Mouse (Mus musculus) forebrain, embryonic 11.5 days (tissue): Measurements from ENCODE around the gene Ilf2. TPM values are rescaled to one million over a fixed set of nuclear protein-coding genes. Genes with fewer than 3 reads are reported as not detected.

ENCODE experiments used
- ATAC-seq: fragments of 200-750 bp; cut with Nextera tagmentation; replicated peaks from 2 replicates; pipeline ENCODE4 v1.8.0; 2017; ENCODE audit warnings: moderate TSS enrichment; ENCODE audit not compliant: low FRiP score
- DNase-seq: peaks from one replicate; pipeline ENCODE4 v3.0.0-alpha.2; 2017; ENCODE audit warnings: low spot score
- H3K27ac ChIP-seq: fragments of 300-500 bp; sonication (generic); 2 replicates; pipeline ENCODE4 v1.5.1; 2014; ENCODE audit warnings: low read depth, low read length
- H3K27me3 ChIP-seq: fragments of 300-500 bp; sonication (generic); 2 replicates; pipeline ENCODE4 v1.6.1; 2014; ENCODE audit warnings: mild to moderate bottlenecking, low read length, mixed read lengths; ENCODE audit not compliant: control insufficient read depth, insufficient read depth
- H3K36me3 ChIP-seq: fragments of 300-500 bp; sonication (generic); 2 replicates; pipeline ENCODE4 v1.6.1; 2014; ENCODE audit warnings: mild to moderate bottlenecking, low read length, moderate library complexity, mixed read lengths; ENCODE audit not compliant: control insufficient read depth, insufficient read depth
- H3K4me1 ChIP-seq: fragments of 300-500 bp; sonication (generic); replicated peaks from 2 replicates; pipeline ENCODE4 v1.6.1; 2014; ENCODE audit warnings: low read length, mixed read lengths; ENCODE audit not compliant: control insufficient read depth, insufficient read depth
- H3K4me2 ChIP-seq: fragments of 300-500 bp; sonication (generic); 2 replicates; pipeline ENCODE4 v1.6.1; 2014; ENCODE audit warnings: low read depth, mild to moderate bottlenecking, low read length, moderate library complexity, mixed read lengths; ENCODE audit not compliant: severe bottlenecking
- H3K4me3 ChIP-seq: fragments of 300-500 bp; sonication (generic); 2 replicates; pipeline ENCODE4 v1.5.1; 2014; ENCODE audit warnings: low read depth, low read length
- H3K9ac ChIP-seq: fragments of 300-500 bp; sonication (generic); 2 replicates; pipeline ENCODE4 v1.6.1; 2014; ENCODE audit warnings: low read length
- H3K9me3 ChIP-seq: fragments of 300-500 bp; sonication (generic); 2 replicates; pipeline ENCODE4 v1.6.1; 2016; ENCODE audit warnings: low read length, mixed read lengths; ENCODE audit not compliant: control insufficient read depth
- WGBS: fragments of 180-500 bp; shearing (Covaris S2); extraction: QIAGEN DNeasy Blood & Tissue Kit; methylation state at CpG from one replicate; pipeline ENCODE4 v1.1.7; 2014; 5-methylcytosine and 5-hydroxymethylcytosine counted together
- polyA plus RNA-seq: library from polyadenylated mRNA; unstranded; fragments of >200 nt; fragmentation: Nextera tagmentation; extraction: Ambion mirVana; gene quantifications from 2 replicates; pipeline ENCODE4 v1.2.1, GENCODE M21; 2014

Ilf2 gene
- polyA plus RNA-seq, 1 experiment from 2014 or later, result 365 TPM

DNA sequence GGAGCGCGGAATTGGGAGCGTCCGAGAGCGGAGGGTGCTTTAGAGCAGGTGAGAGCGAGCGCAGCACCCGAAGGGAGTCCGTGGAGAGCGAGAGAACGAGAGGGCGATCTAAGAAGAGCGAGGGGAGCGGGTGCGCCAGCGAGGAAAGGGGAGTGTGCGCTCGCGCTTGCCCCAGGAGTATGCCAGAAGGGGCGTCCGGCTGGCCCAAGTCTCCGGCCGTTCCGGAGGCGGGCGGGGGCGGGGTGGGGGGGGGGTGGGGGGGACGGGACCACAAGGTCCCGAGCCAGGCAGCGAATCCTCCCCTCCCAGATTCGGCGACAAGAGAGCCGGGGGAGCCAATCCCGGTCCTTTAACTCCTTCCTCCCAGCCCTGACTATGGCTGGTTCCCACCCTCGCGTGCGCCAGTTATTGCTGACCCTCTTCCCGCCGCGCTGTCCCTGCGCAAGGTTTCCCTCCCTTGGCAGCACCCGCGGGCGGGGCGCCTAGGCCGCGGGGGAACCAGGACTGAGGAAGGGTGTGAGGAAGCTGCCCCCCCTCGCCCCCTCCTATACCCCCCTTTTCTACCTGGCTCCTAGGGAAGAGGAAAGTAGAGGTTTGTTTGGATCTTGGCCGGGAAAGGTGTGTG, 10.1 kb upstream of the Ilf2 start, which contains the start of gene Npr1:
Npr1 (minus strand) TSS at position 181 of the 625 bp plus-strand sequence.
- peak; percentile 73 for DNase-seq
- ATAC-seq, result peak; percentile 54
- H3K27ac ChIP-seq, result no peak within 1 kb of the TSS

DNA sequence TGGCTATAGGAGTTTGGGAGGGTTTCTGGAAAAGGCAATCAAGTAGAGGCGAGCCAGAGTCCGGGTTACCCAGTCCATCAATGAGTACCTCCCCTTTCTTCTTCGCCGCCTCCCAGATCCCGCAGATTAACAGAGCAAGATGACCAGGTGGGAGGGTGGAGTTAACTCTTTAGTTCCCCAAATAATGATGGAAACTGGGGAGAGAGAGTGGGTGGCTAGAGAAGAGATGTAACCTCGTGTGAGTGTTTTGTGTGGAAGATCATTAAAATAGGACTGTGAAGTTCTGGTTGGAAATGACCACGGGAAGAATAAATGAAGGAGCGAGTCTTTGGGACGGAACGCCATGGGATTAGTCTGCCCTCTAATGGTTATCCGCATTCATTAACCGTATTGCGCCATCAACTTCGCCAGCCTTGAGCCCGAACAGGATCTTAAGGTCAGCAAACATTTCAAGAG, 9.6 kb upstream of the Ilf2 start:
- Histone ChIP-seq H3K9ac (no peak overlapping the region), H3K27me3 (peaks cover 39% of the 10 kb centered on the region), H3K4me1 (peaks cover 9% of the 10 kb centered on the region; the same call in 1 of the 2 replicates), H3K4me2 (peak overlapping the region; percentile 77), H3K27ac (no peak overlapping the region), H3K4me3 (peak overlapping the region; percentile 41), H3K9me3 (no peaks in the 10 kb centered on the region), H3K36me3 (no peaks in the 10 kb centered on the region)
- ATAC-seq (peak; percentile 56), DNase-seq (no peak)
- WGBS, result under 1% methylated on average over 15 of the region's 15 CpGs

More for the DNA sequence above, 10.1 kb upstream of the Ilf2 start, which contains the start of gene Npr1:
- Histone ChIP-seq H3K4me3 (peak within 1 kb of the TSS; percentile 41), H3K36me3 (no peaks in the 10 kb centered on the region), H3K4me1 (peaks cover 9% of the 10 kb centered on the region; the same call in 1 of the 2 replicates), H3K9me3 (no peaks in the 10 kb centered on the region), H3K27me3 (peaks cover 39% of the 10 kb centered on the region), H3K4me2 (peak within 1 kb of the TSS; percentile 77), H3K9ac (peak within 1 kb of the TSS; percentile 29)
- 2% methylated on average over 21 of the region's 49 CpGs for WGBS

DNA sequence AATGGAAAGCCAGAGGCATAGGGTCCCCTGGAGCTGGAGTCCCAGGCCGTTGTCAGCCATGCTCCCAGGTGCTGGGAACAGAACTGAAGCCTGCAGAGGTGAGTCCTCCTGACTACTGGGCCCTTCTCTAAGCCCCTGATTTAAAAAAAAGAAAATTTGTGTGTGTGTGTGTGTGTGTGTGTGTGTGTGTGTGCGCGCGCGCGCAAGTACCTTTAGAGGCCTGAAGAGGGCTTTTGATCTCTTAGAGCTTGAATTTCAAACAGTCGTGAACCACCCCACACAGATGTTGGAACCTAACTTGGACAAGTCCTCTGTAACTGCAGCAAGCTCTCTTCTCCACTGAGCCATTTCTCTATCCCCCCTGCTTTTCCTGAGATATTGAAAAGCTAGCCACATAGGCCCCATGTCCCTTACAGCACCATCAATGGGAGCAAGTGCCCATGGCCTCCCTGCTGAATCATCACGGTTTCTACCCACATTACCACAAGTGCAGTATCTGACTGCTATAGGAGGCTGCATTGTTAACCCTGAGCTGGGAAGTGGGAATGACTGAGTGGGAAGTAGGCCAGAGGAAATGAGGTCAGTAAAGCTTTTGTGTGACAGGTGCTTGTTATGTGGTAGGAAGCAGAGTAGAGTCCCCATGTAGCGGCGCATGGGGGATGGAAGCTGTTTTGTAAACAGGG, 8.2 kb upstream of the Ilf2 start:
- 95% methylated on average over 10 of the region's 10 CpGs for WGBS
- Histone ChIP-seq H3K27ac (no peak overlapping the region), H3K4me1 (peaks cover 9% of the 10 kb centered on the region; the same call in 1 of the 2 replicates), H3K4me2 (no peak overlapping the region), H3K9me3 (no peaks in the 10 kb centered on the region), H3K36me3 (no peaks in the 10 kb centered on the region), H3K9ac (no peak overlapping the region), H3K4me3 (no peak overlapping the region), H3K27me3 (peaks cover 33% of the 10 kb centered on the region)
- ATAC-seq, result no peak
- DNase-seq, result no peak

DNA sequence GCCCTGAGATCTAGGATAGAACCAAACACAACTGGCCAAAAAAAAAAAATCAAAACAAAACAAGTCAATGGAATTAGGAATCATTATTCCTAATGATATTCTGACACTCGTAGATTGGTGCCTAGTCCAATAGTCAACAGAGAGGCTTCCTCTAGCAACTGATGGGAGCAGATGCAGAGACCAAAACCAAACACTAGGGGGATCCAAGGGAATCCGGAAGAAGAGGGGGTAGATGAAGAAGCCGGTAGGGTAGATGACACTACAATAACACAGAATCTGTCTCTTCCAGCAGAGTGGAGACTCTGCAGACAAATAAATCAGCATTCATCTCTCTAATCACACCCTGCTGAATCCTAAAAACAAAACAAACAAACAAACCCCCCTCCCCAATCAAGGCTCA, 3.7 kb upstream of the Ilf2 start:
- Histone ChIP-seq H3K4me3 (no peak overlapping the region), H3K9ac (no peak overlapping the region), H3K4me1 (peaks cover 3% of the 10 kb centered on the region; the same call in 1 of the 2 replicates), H3K36me3 (no peaks in the 10 kb centered on the region), H3K9me3 (no peaks in the 10 kb centered on the region), H3K27ac (no peak overlapping the region), H3K27me3 (no peaks in the 10 kb centered on the region), H3K4me2 (no peak overlapping the region)
- 35% methylated on average over 3 of the region's 3 CpGs for WGBS
- ATAC-seq, result no peak
- DNase-seq, result no peak

DNA sequence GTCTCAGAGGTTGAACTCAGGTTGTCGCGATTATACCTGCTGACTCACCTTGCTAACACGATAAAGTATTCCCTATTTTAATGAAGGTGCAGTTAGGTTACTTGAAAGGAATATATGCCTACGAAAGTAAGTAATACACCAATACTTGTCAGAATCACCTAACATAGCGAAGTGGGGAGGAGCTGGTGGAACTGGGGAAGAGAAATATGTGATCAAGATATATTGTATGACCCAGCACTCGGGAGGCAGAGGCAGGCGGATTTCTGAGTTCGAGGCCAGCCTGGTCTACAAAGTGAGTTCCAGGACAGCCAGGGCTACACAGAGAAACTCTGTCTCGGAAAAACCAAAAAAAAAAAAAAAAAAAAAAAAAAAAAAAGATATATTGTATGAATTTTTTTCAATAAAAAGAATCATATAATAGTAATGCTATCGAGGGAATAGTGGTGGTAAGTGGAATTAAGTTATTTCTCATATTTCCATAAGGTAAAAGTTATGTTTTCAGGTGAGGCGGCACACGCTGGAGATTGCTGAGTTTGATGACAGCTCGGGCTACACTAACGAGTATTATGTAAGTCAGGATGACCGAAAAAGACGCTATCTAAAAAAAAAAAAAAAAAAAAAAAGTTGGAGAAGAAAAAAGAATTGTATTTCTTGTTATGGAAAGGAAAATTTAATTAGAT, 635 bp upstream of the Ilf2 start:
- Histone ChIP-seq H3K4me1 (peaks cover 3% of the 10 kb centered on the region; the same call in 1 of the 2 replicates), H3K9ac (no peak overlapping the region), H3K36me3 (peaks cover 4% of the 10 kb centered on the region; the same call in 1 of the 2 replicates), H3K27me3 (no peaks in the 10 kb centered on the region), H3K4me3 (no peak overlapping the region; the same call in 1 of the 2 replicates), H3K4me2 (peak overlapping the region; percentile 37; the same call in 1 of the 2 replicates), H3K27ac (no peak overlapping the region), H3K9me3 (no peaks in the 10 kb centered on the region)
- DNase-seq, result no peak
- 42% methylated on average over 15 of the region's 16 CpGs for WGBS
- ATAC-seq, result peak; percentile 34

DNA sequence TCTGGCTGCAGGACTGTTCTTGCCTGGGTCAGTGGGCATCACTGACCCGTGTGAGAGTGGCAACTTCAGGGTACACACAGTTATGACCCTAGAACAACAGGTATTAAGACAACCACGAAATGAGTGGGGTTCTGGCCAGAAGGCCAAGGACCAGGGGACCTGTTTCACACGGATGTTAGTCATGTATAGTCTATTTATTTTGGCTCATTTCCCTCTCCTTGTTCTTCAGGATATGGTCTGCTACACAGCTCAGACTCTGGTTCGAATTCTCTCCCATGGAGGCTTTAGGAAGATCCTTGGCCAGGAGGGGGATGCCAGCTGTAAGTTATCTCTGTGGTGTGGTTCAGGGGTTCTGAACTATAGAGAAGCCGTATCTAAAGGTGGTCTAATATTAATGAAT, 11.1 kb downstream of the Ilf2 start:
- no peak overlapping the region for H3K9ac ChIP-seq
- no peak overlapping the region for H3K4me3 ChIP-seq
- no peaks in the 10 kb centered on the region for H3K9me3 ChIP-seq
- no peak overlapping the region for H3K4me2 ChIP-seq
- H3K4me1 ChIP-seq, result 0 out of 2 replicates have a peak, but pooled peaks cover 5% of the 10 kb centered on the region
- peaks cover 26% of the 10 kb centered on the region for H3K36me3 ChIP-seq
- H3K27me3 ChIP-seq, result no peaks in the 10 kb centered on the region
- WGBS, result 86% methylated on average over 5 of the region's 5 CpGs
- DNase-seq (no peak), ATAC-seq (no peak)
- H3K27ac ChIP-seq, result no peak overlapping the region

DNA sequence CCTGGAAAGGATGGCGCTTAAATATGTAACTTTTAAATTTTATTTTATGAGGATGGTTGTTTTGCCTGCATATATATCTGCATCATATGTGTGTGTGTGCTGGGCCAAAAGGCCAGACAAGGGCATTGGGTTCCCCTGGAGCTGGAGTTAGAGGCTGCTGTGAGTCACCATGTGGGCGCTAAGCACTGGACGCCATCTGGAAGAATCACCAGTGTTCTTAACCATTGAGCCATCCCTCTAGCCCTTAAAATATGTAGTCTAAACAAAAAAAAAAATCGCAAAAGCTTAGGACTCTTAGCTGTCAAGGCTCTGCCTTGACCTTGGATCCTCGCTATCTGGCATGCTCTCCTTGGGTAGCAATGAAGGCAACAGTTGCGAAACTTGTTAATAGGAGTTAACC, 12.7 kb downstream of the Ilf2 start:
- Histone ChIP-seq H3K4me1 (0 out of 2 replicates have a peak, but pooled peaks cover 5% of the 10 kb centered on the region), H3K27me3 (no peaks in the 10 kb centered on the region), H3K27ac (no peak overlapping the region), H3K36me3 (peaks cover 21% of the 10 kb centered on the region), H3K9me3 (no peaks in the 10 kb centered on the region), H3K4me3 (no peak overlapping the region), H3K4me2 (no peak overlapping the region), H3K9ac (no peak overlapping the region)
- no peak for DNase-seq
- no peak for ATAC-seq
- 90% methylated on average over 6 of the region's 6 CpGs for WGBS

DNA sequence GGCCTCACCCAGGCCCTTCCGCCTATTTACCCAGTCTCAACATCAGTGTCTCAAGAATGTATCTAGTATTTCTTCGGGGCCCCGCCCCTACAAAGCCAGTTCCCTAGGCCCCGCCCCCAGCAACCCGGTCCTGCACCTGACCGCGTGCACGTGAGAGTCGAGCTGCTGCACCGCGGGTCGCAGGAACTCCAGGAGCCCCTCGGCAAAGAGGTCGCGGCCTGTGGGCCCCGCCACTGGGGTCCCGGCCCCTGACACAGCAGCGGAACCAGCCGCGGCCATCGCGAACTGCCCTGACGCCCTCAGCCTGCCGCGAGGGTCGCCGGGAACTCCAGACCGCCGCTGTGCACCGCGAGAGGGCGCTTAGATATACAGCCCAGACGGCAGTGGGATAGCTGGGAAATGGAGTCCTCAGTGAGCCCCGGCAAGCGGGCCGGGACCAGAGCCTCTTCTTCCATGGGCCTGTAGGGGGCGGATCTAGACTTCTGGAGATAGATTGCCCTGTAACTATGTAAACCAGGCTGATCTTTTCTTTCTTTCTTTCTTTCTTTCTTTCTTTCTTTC, 14.8 kb downstream of the Ilf2 start, which contains the start of gene Snapin:
Snapin (minus strand) TSS at position 338 of the 561 bp plus-strand sequence.
- peak within 1 kb of the TSS; percentile 75 for H3K4me3 ChIP-seq
- peak within 1 kb of the TSS; percentile 77 for H3K9ac ChIP-seq
- H3K4me1 ChIP-seq, result 0 out of 2 replicates have a peak, but pooled peaks cover 5% of the 10 kb centered on the region
- peaks cover 11% of the 10 kb centered on the region for H3K36me3 ChIP-seq
- H3K27me3 ChIP-seq, result no peaks in the 10 kb centered on the region
- ATAC-seq (peak; percentile 98), DNase-seq (peak; percentile 97)
- peak within 1 kb of the TSS; percentile 57 for H3K4me2 ChIP-seq
- under 1% methylated on average over 37 of the region's 37 CpGs for WGBS
- H3K27ac ChIP-seq, result no peak within 1 kb of the TSS
- H3K9me3 ChIP-seq, result no peaks in the 10 kb centered on the region
